Mouse (Mus musculus): ENCODE measurements at regions not wholly inside any gene's neighbourhood (a gene's known extent, or its start where the extent isn't known, plus 50 kb on each side); places are given as distances from the start of the nearest gene placed in this dataset.

DNA sequence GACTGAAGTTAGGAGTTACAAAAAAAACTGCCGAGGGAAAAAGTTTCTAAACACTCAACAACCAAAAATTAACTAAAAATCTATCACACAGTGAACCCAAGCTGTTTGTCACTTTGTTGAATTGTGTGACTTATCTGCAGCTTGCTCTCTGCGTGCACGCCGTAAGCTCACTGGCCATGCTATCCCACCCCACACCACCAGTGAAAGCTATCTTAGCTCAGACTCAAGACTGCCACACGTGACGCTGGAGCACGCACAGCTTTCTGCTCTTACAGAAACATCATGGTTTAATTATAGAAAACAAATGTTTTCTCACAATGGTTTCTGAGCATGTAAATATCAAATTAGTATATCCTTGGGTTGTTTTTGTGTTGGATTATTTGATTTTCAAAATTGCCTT, 56.0 kb upstream of the Cyp1b1 start:
- no peak for TF ChIP-seq POLR2A (IDR thresholded peaks at IDR 0.05; ENCODE audit: insufficient read depth, low read depth, low read length)
- TF ChIP-seq CTCF (IDR thresholded peaks at IDR 0.05) = no peak
- no peak for TF ChIP-seq EP300 (IDR thresholded peaks at IDR 0.05; ENCODE audit: insufficient read depth, low read depth, low read length)
